Mouse (Mus musculus) ovary, adult 18-20 months (tissue): ENCODE measurements around the gene Cemip.
A peak's percentile ranks its signal among the peaks of the same experiment; 100 is the strongest.

Experiments
- DNase-seq: peaks from one replicate; pipeline ENCODE4 v3.0.0; 2022; ENCODE audit warnings: low spot score, mixed read lengths

Gene Cemip

DNA sequence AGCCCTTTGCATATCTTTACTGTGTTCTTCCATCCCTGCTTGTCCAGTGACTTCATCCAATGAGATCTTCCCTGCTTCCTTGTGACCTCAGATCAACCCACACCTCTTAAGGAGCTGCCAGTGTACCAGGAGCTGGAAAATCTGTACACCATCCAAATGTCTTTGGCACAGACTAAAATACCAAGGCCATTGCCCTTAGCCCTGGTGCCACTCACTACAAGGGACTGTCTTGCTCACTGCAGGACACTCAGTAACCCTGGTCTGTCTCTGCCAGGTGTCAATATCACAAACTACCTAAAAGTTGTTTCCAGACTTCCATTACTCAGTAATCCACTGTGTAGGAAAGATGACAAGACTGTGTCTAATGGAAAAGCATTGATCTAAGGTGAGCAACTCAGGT, 121.1 kb downstream of the Cemip start:
- DNase-seq, result no peak

DNA sequence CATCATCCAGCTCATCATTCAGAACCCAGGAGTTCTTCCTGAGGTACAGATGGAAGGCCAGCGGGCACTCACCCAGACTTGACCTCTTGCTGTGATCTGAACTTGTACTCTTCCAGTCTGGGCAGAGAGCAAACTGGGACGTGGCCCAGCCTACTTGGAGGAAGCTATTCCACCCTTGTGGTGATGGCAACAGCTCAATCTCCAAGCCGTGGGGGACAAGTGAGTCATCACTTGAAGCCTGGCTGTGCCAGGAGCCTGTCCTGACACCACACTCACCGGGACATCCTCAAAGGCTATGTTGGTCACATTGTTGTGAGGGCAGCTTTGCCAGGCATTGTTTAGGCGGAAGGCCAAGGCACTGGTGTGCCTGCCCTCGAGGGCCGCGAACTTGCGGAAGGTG, 133.8 kb downstream of the Cemip start:
- DNase-seq, result no peak

DNA sequence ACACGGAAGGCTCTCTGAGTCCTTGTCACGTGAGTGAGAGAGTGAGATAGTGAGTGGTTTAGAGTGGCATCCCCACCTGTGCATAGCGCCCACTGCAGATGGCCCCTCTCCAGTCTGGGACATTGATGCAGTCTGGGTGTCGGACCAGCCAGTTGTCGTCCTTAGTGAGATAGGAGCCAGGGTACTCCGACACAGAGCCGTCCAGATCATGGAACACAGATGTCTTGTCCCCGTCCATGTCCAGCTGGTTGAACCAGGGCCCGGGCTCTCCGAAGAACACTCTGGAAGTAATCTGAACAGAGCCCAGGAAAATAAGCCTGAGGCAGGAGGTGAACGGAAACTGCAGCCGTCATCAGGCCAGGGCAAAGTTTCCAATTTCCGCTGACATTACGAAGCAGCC, 135.0 kb downstream of the Cemip start:
- no peak for DNase-seq

DNA sequence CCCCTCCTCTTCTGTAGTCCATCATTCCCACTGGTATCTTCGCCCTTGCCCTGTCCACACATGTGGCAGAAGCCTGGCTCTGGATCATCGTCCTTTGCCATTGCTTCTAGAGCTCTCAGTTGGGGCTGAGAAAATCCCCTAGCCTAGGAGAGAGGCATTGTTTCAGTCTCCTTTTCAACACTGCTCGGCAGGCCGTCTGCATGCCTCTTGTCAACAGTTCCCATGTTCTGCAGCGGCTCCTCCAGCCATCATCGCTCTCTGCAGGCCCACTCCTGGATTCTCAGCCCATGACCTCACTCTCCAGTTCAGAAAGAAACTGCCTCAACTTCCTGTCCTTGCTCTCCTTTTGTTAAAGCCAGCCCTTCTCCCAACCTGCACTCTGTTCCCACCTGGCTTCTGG, 136.6 kb downstream of the Cemip start:
- no peak for DNase-seq

DNA sequence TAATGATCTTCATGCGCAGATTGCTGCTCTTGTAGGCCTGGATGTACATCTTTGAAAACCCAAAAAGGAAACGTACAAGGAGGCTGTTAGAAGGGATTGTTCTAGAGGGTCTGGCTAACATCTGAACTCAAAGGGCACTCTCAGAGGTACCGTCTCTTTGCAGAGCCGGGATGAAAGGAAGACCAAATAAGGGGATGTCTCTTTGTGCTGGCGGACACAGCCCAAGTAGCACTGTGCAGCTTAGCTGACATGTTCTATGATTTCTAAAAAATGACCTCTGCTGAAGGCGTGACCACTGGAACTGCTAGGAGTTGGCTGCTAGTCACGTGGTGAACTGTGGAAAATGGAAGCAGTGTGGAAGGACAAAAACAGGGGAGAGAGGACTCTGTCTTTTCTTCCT, 137.6 kb downstream of the Cemip start:
- no peak for DNase-seq

DNA sequence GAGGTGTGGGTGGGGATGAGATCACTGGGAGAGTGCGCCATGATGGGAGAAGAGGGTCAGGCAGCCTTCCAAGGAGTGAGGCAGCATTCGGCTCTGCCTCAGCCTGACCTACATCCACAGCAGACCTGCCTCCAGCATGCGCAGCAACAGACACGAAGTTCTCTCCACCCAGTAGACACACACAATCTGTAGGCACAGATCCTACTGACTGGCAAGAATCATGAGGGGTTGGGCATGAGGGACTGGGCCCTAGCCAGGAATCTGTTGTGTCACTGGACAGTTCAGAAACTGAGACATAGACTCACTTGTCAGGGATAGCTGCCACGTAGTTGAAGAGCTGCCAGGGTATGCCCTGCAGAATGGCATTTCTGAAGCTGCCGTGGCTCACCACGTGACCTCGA, 144.6 kb downstream of the Cemip start:
- DNase-seq, result no peak

DNA sequence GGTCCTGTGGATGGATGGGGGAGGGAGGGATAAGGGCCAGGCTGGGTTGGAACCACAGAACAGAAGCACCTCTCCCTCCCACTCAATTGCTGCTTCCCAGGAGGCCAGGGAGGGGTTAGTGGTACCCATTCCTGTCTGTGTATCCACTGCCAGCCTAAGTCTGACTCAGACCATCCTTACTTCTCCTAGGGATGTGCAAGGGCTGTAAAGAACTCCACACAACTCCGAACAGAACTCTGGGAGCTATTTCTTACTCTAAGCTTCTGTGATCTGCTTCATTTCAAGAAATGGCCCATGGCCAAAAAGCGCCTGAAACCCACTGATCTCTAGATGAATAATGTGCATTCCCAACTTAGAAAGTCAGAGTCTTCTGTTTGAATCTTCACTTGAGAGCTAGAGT, 146.2 kb downstream of the Cemip start:
- no peak for DNase-seq

DNA sequence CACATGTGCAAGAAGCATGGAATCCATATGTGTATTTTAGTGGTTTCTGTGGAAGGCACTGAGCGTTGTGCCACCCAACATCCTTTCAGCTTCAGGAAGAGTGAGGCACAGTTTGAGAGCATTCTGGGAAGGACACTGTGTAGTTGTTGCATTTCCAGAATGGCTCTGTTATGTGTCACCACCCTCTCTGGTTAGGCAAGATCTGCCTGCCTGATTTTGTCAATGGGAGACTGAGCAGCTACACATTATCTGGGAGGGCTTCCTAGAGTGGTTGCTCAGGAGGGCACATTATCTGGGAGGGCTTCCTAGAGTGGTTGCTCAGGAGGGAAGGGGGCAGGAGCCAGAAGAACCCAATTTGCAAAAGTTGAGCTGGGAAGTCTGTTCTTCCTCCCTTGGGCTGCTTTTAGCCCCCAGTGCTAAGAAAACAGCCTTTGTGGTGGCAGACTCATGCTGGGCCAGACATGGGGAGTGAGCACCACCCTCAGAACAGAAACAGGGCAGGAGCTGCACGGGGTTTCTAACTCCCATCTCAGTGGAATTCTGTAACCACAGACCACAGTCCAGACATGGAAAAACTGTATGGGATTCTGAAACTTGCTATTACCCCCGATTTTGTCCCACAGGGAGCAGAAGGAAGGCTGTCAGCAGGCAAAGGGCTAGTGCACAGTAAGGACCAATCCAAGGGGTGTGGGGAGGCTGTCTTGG, 147.1 kb downstream of the Cemip start:
- DNase-seq, result no peak

DNA sequence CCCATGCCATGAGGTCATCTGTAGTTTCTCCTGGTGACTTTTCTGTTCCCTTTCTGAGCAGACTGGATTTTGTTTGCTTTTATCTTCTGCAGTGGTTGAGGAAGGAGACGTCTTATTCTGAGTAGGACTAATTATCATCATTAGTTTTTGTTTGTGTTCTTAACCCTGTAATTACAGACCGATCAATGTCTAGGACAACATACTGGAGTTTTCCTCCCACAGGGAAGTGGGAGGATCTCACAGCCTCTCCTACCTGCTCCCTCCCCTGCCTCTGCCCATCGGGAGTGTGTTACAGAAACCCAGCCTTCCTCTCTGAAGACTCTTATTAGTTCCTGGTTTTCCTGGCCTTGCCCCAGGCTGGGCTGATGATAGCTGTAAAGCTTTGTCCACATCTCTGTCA, 164.7 kb downstream of the Cemip start:
- no peak for DNase-seq

DNA sequence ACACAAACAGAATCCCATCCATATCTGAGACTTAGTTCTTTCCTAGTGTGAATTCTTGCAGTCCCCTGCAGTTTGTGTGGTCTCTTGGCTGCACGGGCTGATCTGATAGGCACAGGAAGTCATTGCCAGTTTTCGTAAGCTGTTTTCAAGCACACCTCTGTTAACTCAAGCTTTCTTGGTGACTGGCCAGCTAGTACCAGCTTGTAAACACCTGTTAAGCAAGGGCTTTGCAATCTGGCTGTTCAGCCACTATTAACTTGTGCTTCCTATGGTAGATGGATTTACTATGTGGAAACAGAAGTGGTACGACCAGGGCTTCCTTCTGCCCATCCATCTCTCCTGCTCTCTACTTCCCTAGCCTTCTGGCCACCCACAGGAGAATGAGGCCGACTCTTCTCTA, 166.1 kb downstream of the Cemip start:
- no peak for DNase-seq

DNA sequence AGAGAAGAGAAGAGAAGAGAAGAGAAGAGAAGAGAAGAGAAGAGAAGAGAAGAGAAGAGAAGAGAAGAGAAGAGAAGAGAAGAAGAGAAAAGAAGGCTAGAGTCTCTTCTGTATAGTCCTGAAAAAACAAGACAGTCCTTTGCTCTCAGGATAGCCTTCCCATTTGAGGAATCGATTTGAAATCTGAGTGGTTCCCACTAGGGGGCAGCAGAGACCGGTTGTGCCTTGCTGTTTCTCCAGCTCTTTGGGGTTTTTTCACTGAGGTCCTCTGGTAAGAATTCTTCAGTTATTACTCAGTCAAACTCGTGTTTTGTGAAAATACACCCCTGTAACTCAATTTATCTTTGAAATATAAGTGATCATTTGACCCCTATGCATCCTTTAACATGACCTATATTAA, 171.7 kb downstream of the Cemip start:
- peak; percentile 20 for DNase-seq

DNA sequence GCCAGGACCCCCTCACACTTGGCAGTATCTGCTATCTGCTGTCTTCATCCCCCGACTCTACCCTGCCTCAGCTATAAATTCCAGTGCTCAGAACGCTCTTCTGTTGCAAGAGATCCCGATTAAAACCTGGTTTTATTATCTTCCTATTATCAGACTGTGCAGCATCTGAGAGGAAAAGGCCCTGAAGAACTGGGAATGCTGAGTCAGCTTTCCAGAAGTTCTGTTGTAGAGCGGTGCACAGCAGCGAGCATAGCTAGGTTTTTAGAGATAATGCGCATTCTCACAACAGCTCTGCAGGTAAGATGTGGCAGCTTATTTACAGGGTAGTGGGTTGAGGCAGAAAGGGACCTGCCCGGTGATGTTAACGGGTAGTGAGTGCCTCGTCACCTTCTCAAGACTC, 172.3 kb downstream of the Cemip start:
- no peak for DNase-seq

DNA sequence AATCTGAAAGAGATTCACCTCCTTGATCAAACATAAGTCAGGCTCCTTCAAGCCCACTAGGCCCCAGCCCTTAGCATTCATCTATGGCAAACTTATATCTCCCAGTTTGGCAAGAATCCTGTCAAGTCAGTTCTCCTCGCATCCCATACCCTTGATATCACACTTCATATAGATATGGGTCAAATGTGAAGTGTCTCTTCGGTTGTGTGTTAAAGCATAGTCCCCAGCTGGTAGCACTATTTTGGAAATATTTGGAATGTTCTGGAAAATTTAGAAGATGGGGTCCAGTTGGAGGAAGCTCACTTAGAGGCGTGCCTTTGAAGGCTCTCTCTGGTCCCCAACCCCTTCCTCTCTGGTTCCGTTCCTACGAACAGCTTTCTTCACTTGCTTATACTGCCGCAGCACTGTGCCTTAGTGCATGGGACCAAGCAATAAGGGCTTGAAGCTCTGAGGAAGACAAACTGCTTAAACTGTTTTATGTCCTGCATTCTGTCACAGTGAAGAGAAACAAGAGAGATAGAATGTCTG, 172.8 kb downstream of the Cemip start:
- no peak for DNase-seq

DNA sequence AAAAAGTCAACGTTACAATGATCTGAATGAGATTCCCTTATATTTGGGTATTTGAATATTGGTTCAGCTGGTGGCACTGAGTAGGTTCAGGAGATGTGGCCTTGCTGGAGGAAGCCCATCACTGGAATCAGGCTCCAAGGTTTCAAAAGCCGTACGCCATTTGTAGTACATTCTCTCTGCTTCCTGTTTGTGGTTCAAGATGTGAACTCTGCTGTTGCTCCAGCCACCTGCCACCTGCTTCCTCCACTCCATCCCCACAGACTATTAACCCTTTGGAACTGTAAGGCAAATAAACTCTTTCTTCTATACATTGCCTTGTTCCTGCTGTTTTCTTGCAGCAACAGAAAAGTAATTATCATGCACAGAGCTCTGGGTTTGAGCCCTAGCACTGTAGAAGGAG, 174.4 kb downstream of the Cemip start:
- DNase-seq, result no peak

DNA sequence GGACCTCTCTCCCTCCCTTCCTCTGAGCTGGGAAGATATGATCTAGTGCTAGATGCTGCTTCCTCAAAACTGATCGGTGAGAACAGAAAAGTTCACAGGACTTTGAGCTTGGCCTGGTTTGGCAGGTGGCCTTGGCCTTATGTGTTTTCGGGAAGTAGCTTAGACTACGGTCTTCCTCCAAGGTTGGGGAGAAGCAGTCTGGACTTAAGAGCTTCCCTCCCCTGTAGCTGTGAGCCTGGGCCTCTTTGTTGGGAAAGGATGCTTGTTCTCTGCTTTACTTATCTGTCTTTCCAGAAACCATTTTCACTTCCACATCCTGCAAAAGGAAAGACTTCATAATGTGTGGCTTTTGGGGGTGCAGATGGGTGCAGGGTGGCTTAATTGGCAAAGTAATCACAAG, 181.5 kb downstream of the Cemip start:
- no peak for DNase-seq

DNA sequence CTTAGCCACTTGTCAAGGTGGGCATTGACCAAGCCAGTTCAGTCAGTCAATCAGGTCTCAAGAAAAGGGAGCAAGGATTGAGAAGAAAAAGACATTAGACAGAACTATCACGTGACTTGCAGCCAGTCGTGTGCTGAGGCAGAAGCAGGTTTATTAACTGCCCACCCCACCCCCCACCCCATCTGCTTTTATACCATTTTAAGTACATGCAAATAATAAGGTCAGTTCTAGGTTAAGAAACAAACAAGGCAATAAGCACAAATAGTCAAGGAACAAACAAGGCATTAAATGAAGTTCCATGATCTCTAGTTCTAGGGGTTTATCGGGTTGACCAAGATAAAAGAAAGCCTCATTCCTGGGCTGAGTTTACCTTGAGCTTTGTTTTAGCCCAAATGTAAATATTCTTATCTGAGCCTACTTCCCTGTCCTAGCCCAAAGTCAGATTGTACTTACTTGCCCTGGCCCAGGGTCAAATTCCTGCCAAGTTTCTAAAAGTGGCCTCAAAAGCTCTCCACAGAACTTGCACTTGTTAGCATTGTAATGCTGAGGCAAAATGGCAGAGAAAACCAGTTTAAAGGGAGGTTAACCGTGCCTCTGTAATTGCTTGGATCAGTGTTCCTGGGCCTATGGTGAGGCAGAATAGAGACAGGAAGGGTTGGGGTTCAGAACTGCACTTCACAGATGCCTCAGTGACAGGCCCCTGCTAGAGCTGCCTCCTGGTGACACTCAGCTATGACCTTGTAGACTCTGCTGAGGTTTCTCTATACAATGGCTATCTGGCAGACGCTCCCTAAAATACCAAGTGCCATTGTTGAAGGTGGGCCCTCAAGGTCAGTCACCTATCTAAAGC, 183.8 kb downstream of the Cemip start:
- DNase-seq, result no peak

DNA sequence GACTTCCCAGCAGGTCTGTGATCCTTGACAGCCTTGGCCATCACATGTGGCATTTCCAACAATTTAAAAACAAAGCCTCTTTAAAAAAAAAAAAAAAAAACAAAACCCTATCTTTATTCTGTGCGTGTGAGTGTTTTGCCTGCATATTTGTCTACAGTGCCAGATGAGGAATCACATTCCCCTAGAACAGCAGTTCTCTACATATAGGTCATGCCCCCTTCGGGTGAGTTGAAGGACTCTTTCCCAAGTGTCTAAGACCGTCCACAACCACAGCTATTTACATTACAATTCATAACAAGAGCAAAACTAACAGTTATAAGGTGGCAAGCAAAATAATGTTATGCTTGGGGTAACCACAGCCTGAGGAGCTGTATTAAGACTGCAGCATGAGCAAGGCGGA, 184.9 kb downstream of the Cemip start:
- DNase-seq, result no peak

DNA sequence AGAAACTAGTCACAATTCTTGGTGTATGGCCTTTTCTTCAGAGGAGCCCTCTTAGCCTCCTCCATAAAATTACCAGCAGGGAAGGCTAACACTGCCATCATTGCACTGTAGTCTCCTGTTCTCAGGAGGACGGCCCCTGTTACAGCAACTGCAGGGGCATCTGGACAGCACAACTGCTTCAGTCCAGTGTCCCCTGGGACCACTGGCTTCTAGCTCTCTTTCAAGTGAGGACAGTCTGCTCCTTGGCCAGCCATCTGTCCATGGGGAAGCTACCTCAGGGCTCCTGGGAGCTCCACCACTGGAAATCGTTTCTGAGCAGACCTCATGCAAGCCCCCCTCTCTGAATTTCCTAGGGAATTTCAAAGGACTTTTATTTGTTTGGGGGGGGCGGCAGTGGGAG, 185.8 kb downstream of the Cemip start:
- no peak for DNase-seq

DNA sequence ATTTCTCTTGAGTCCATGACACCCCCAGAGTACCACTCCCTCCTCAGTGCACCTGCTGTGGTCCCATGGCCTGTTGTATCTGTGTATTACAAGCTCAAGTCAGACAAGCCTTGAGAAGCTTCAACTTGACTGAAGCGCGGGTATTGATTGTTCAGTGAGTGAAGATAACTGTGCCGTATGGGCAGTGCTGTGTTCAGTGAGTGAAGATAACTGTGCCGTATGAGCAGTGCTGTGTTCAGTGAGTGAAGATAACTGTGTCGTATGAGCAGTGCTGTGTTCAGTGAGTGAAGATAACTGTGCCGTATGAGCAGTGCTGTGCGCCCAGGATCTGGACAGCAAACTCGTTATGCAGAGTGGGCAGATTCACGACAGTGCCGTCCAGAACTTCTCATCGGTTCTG, 188.0 kb downstream of the Cemip start:
- DNase-seq, result no peak

DNA sequence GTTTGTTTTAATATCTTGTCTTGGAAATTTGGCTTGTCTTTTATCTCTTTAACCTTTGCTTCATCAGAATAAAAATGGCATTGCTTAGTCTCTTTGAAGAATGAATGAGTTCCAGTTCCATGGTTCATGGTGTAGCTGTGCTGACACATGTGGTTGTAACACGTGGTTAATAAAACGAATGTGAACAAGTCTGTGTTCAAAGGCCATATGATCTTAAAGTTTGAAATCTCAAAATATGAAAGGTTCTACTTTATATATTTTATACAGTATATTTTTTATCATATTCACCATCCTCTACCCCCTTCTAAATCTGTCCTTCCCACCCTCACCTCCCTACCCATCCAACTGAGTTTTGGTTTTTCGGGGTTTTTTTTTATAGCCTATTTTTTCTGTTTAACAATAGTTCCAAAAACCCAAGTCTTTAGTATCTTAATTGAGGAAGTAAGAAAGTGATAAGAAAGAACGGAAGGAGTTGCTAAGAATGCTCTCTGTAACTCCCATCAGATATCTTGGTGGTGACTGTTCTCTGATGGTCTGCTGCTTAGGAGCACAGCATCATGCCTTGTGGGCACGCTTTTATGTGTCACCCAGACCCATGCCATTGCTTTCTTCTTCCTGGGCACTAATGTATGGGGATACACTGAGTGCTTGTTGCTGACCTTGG, 190.1 kb downstream of the Cemip start:
- no peak for DNase-seq

DNA sequence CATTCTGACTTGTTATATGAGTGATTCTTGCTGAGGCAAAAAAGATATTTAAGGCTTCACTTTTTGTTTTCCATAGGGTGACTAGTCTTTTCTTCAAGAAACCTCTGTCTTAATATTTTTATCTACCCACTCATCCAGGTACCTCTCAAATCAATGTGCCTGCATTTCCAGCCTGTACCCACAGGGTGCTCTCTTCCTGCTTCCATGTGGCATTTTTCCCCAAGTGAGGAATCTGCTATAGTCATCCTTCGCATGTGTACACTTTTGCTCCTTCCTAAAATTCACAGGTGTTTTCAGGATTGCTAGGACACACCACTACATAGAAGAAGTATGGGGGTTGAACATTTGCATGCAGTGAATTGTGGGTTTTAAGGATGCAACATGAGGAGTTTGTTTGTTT, 192.0 kb downstream of the Cemip start:
- no peak for DNase-seq

DNA sequence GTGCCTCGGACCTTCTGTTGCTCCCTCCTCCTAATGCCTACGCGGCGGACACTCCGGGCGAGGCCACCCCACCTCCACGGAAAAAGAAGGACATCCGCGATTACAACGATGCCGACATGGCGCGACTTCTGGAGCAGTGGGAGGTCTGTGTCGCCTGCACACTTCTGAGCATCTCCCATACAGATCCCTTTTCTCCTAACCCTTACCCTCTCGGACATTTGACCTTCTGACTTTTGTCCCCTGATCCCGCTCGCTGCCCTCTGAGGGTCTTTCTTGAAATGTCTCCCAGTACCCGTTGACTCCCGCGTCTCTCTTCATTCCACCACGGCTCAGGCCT, 194.0 kb downstream of the Cemip start:
- no peak for DNase-seq
